11 mouse cellular contexts compared by ENCODE assay signal in the genomic region with DNA sequence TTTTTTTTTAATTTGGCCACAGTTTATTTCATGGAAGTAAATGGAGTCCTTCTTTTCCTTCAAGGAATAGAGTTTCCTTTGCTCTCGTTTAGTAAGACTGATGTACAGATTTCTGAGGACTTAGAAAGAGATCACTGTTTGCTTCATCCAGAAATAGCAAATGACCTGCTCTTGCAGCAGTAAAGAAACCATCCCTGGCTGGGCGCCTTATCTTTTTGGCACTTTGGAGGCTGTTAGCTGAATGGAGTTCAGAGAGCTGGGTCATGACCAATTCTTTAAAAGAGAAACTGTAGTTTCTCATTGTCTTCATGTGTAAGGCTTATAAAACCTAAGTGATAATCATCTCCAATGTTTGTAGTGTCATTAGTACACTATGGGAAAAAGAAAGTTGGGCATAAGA.
DNase-seq lines count a peak whose midpoint lies in the region; ATAC-seq lines count a peak whose summit lies in the region.
"Had no signal": no experiment of that assay in that cellular context is flagged by ENCODE, and none has a peak within 500 bp of the region (broad histone marks: within the 10 kb centered on the region; RNA-seq: fewer than 3 reads in every experiment).

No protein-coding gene starts in this region.

- no peaks in the 10 kb centered on the region for H3K36me3 ChIP-seq in midbrain, embryonic 13.5 days
- H3K36me3 ChIP-seq in forebrain, embryonic 13.5 days (ENCODE audit: poor library complexity, severe bottlenecking) = no peaks in the 10 kb centered on the region
- H3K36me3 ChIP-seq: hindbrain, embryonic 15.5 days; liver, embryonic 12.5 days; midbrain, embryonic 12.5 days had no signal

- H3K9me3 ChIP-seq in midbrain, embryonic 13.5 days = peaks cover under 1% of the 10 kb centered on the region; the same call in 1 of the 2 replicates
- no peaks in the 10 kb centered on the region for H3K9me3 ChIP-seq in forebrain, embryonic 13.5 days (replicated peaks)
- H3K9me3 ChIP-seq: hindbrain, embryonic 15.5 days; liver, embryonic 12.5 days; midbrain, embryonic 12.5 days had no signal

- no peak overlapping the region for H3K4me2 ChIP-seq in midbrain, embryonic 13.5 days (replicated peaks)
- no peak overlapping the region for H3K4me2 ChIP-seq in forebrain, embryonic 13.5 days
- H3K4me2 ChIP-seq: hindbrain, embryonic 15.5 days; liver, embryonic 12.5 days; midbrain, embryonic 12.5 days had no signal

- H3K27me3 ChIP-seq in midbrain, embryonic 13.5 days = no peaks in the 10 kb centered on the region
- H3K27me3 ChIP-seq in forebrain, embryonic 13.5 days = no peaks in the 10 kb centered on the region
- H3K27me3 ChIP-seq: hindbrain, embryonic 15.5 days; liver, embryonic 12.5 days; midbrain, embryonic 12.5 days had no signal

- WGBS in midbrain, embryonic 13.5 days = 89% methylated on average over 2 of the region's 2 CpGs
- WGBS in forebrain, embryonic 13.5 days = 71% methylated on average over 2 of the region's 2 CpGs

- no peak for ATAC-seq in midbrain, embryonic 13.5 days
- no peak for ATAC-seq in forebrain, embryonic 13.5 days
- ATAC-seq: liver, embryonic 12.5 days had no signal

- H3K4me3 ChIP-seq in midbrain, embryonic 13.5 days (replicated peaks) = no peak overlapping the region
- H3K4me3 ChIP-seq in forebrain, embryonic 13.5 days = no peak overlapping the region
- H3K4me3 ChIP-seq: hindbrain, embryonic 15.5 days; liver, embryonic 12.5 days; midbrain, embryonic 12.5 days had no signal

- H3K9ac ChIP-seq in midbrain, embryonic 13.5 days (replicated peaks) = no peak overlapping the region
- H3K9ac ChIP-seq in forebrain, embryonic 13.5 days = no peak overlapping the region
- H3K9ac ChIP-seq: hindbrain, embryonic 15.5 days; liver, embryonic 12.5 days; midbrain, embryonic 12.5 days had no signal

- H3K27ac ChIP-seq in midbrain, embryonic 13.5 days = no peak overlapping the region
- H3K27ac ChIP-seq in forebrain, embryonic 13.5 days = no peak overlapping the region
- H3K27ac ChIP-seq: hindbrain, embryonic 15.5 days; liver, embryonic 12.5 days; midbrain, embryonic 12.5 days had no signal

- H3K4me1 ChIP-seq in midbrain, embryonic 13.5 days (replicated peaks) = no peaks in the 10 kb centered on the region
- H3K4me1 ChIP-seq in forebrain, embryonic 13.5 days = no peaks in the 10 kb centered on the region
- H3K4me1 ChIP-seq: hindbrain, embryonic 15.5 days; liver, embryonic 12.5 days; midbrain, embryonic 12.5 days had no signal

- intact Hi-C loops in heart, postnatal 25 days (cut with DNase I) = no loop called here
- intact Hi-C loops in heart, postnatal 36 days (cut with DNase I) = no loop called here

- peak; percentile 80 for DNase-seq in heart, adult 18-20 months
- DNase-seq in heart, postnatal 25 days (ENCODE audit: low spot score) = no peak
- peak; percentile 37 for DNase-seq in adrenal gland, postnatal 25 days
- DNase-seq in gastrocnemius, postnatal 25 days = peak; percentile 10
- DNase-seq in heart, postnatal 36 days = peak; percentile 49 to 65
- DNase-seq in frontal cortex, postnatal 36 days (ENCODE audit: low spot score in 2 of 2) = no peak

Comparison
In these comparisons a context has a peak if more than half of its experiments do, and no peak if none do; other contexts are left out.
1. DNase-seq: peak in heart, adult 18-20 months (2 of 2), adrenal gland, postnatal 25 days (single experiment), gastrocnemius, postnatal 25 days (single experiment) and heart, postnatal 36 days (2 of 2); none in heart, postnatal 25 days (single experiment) and frontal cortex, postnatal 36 days (0 of 2).